Mouse (Mus musculus): ENCODE data around the gene Slco2a1. TPM values are rescaled to one million over a fixed set of nuclear protein-coding genes. Genes with fewer than 3 reads are reported as not detected.
"Not testable (repeated sequence)": the region's sequence is repeated elsewhere in the genome, so short reads cannot be mapped to it uniquely, and the experiment has no call there.

Gene Slco2a1
- polyA plus RNA-seq, 1 experiment from 2014 or later, result 7.0 TPM

- no peak overlapping the region for H3K4me2 ChIP-seq (ENCODE audit: low read length)
- no peaks in the 10 kb centered on the region for H3K36me3 ChIP-seq (ENCODE audit: control insufficient read depth, insufficient read depth, low read length)
- 0 out of 2 replicates have a peak, but pooled peaks cover 3% of the 10 kb centered on the region for H3K4me1 ChIP-seq (replicated peaks; ENCODE audit: control insufficient read depth, insufficient read depth, low read length)
- DNase-seq (ENCODE audit: low spot score), result no peak
- peak overlapping the region; percentile 51; the same call in 1 of the 2 replicates for H3K27ac ChIP-seq (ENCODE audit: low read depth)
- H3K9ac ChIP-seq (ENCODE audit: low read length), result no peak overlapping the region
- WGBS, result 58% methylated on average over 9 of the region's 9 CpGs
- no peaks in the 10 kb centered on the region for H3K27me3 ChIP-seq (replicated peaks; ENCODE audit: control insufficient read depth, insufficient read depth, low read length)
- H3K4me3 ChIP-seq (ENCODE audit: low read depth, low read length), result no peak overlapping the region
- peak; percentile 85 for ATAC-seq (replicated peaks; ENCODE audit: low FRiP score, low TSS enrichment, low read depth)
- no peaks in the 10 kb centered on the region for H3K9me3 ChIP-seq (ENCODE audit: control insufficient read depth, low read length)
Observed at GRCm38 (mm10) chr9:103090116-103090875, 101.8 kb downstream of the Slco2a1 start.

GRCm38 (mm10) chr9:103091039-103091883 lies 102.7 kb downstream of the Slco2a1 start:
- no peak; the same call in 1 of the 2 replicates for ATAC-seq (replicated peaks; ENCODE audit: low FRiP score, low TSS enrichment, low read depth)
- WGBS, result 80% methylated on average over 16 of the region's 16 CpGs
- no peak for DNase-seq (ENCODE audit: low spot score)
- 0 out of 2 replicates have a peak, but pooled peaks cover 3% of the 10 kb centered on the region for H3K4me1 ChIP-seq (replicated peaks; ENCODE audit: control insufficient read depth, insufficient read depth, low read length)
- H3K4me2 ChIP-seq (ENCODE audit: low read length), result no peak overlapping the region
- H3K36me3 ChIP-seq (ENCODE audit: control insufficient read depth, insufficient read depth, low read length), result no peaks in the 10 kb centered on the region
- peak overlapping the region; percentile 51; the same call in 1 of the 2 replicates for H3K27ac ChIP-seq (ENCODE audit: low read depth)
- H3K4me3 ChIP-seq (ENCODE audit: low read depth, low read length), result no peak overlapping the region
- H3K9me3 ChIP-seq (ENCODE audit: control insufficient read depth, low read length), result no peaks in the 10 kb centered on the region
- H3K27me3 ChIP-seq (replicated peaks; ENCODE audit: control insufficient read depth, insufficient read depth, low read length), result no peaks in the 10 kb centered on the region
- no peak overlapping the region for H3K9ac ChIP-seq (ENCODE audit: low read length)

GRCm38 (mm10) chr9:103092248-103092647 lies 103.7 kb downstream of the Slco2a1 start:
- DNase-seq (ENCODE audit: low spot score) (peak; percentile 90), ATAC-seq (replicated peaks; ENCODE audit: low FRiP score, low TSS enrichment, low read depth) (peak; percentile 71)
- Histone ChIP-seq H3K27me3 (replicated peaks; ENCODE audit: control insufficient read depth, insufficient read depth, low read length) (no peaks in the 10 kb centered on the region), H3K4me3 (ENCODE audit: low read depth, low read length) (peak overlapping the region; percentile 41), H3K27ac (ENCODE audit: low read depth) (no peak overlapping the region), H3K36me3 (ENCODE audit: control insufficient read depth, insufficient read depth, low read length) (no peaks in the 10 kb centered on the region), H3K4me2 (ENCODE audit: low read length) (peak overlapping the region; percentile 78), H3K9ac (ENCODE audit: low read length) (peak overlapping the region; percentile 39), H3K4me1 (replicated peaks; ENCODE audit: control insufficient read depth, insufficient read depth, low read length) (0 out of 2 replicates have a peak, but pooled peaks cover 3% of the 10 kb centered on the region), H3K9me3 (ENCODE audit: control insufficient read depth, low read length) (no peaks in the 10 kb centered on the region)
- WGBS, result under 1% methylated on average over 19 of the region's 19 CpGs

GRCm38 (mm10) chr9:103093681-103094080 lies 105.2 kb downstream of the Slco2a1 start:
- Histone ChIP-seq H3K9ac (ENCODE audit: low read length) (no peak overlapping the region), H3K4me1 (replicated peaks; ENCODE audit: control insufficient read depth, insufficient read depth, low read length) (0 out of 2 replicates have a peak, but pooled peaks cover 3% of the 10 kb centered on the region), H3K27ac (ENCODE audit: low read depth) (no peak overlapping the region), H3K4me3 (ENCODE audit: low read depth, low read length) (no peak overlapping the region), H3K36me3 (ENCODE audit: control insufficient read depth, insufficient read depth, low read length) (no peaks in the 10 kb centered on the region), H3K27me3 (replicated peaks; ENCODE audit: control insufficient read depth, insufficient read depth, low read length) (no peaks in the 10 kb centered on the region), H3K4me2 (ENCODE audit: low read length) (no peak overlapping the region), H3K9me3 (ENCODE audit: control insufficient read depth, low read length) (no peaks in the 10 kb centered on the region)
- WGBS, result 72% methylated on average over 3 of the region's 3 CpGs
- ATAC-seq (replicated peaks; ENCODE audit: low FRiP score, low TSS enrichment, low read depth) (no peak), DNase-seq (ENCODE audit: low spot score) (no peak)

- H3K4me2 ChIP-seq (ENCODE audit: low read length), result peak overlapping the region; percentile 31
- H3K27ac ChIP-seq (ENCODE audit: low read depth); H3K36me3 ChIP-seq (ENCODE audit: control insufficient read depth, insufficient read depth, low read length); H3K9ac ChIP-seq (ENCODE audit: low read length); H3K9me3 ChIP-seq (ENCODE audit: control insufficient read depth, low read length): not testable (repeated sequence)
- H3K4me3 ChIP-seq (ENCODE audit: low read depth, low read length), result peak overlapping the region; percentile 41
- ATAC-seq (replicated peaks; ENCODE audit: low FRiP score, low TSS enrichment, low read depth), result peak; percentile 61
- WGBS, result 22% methylated on average over 7 of the region's 14 CpGs
- peaks cover 11% of the 10 kb centered on the region for H3K4me1 ChIP-seq (replicated peaks; ENCODE audit: control insufficient read depth, insufficient read depth, low read length)
- peaks cover 35% of the 10 kb centered on the region for H3K27me3 ChIP-seq (replicated peaks; ENCODE audit: control insufficient read depth, insufficient read depth, low read length)
- DNase-seq (ENCODE audit: low spot score), result peak; percentile 84
Observed at GRCm38 (mm10) chr9:103108341-103108798, 119.9 kb downstream of the Slco2a1 start.

GRCm38 (mm10) chr9:103108943-103109670 lies 120.6 kb downstream of the Slco2a1 start:
- Histone ChIP-seq H3K4me2 (ENCODE audit: low read length) (peak overlapping the region; percentile 71), H3K4me3 (ENCODE audit: low read depth, low read length) (peak overlapping the region; percentile 46), H3K27ac (ENCODE audit: low read depth) (no peak overlapping the region), H3K9me3 (ENCODE audit: control insufficient read depth, low read length) (no peaks in the 10 kb centered on the region), H3K36me3 (ENCODE audit: control insufficient read depth, insufficient read depth, low read length) (no peaks in the 10 kb centered on the region), H3K9ac (ENCODE audit: low read length) (peak overlapping the region; percentile 47; the same call in 1 of the 2 replicates), H3K4me1 (replicated peaks; ENCODE audit: control insufficient read depth, insufficient read depth, low read length) (peaks cover 11% of the 10 kb centered on the region), H3K27me3 (replicated peaks; ENCODE audit: control insufficient read depth, insufficient read depth, low read length) (peaks cover 42% of the 10 kb centered on the region)
- WGBS, result 23% methylated on average over 18 of the region's 18 CpGs
- ATAC-seq (replicated peaks; ENCODE audit: low FRiP score, low TSS enrichment, low read depth) (no peak), DNase-seq (ENCODE audit: low spot score) (peak; percentile 62)

GRCm38 (mm10) chr9:103109911-103110310 lies 121.4 kb downstream of the Slco2a1 start:
- WGBS, result 60% methylated on average over 2 of the region's 2 CpGs
- Histone ChIP-seq H3K36me3 (ENCODE audit: control insufficient read depth, insufficient read depth, low read length) (no peaks in the 10 kb centered on the region), H3K4me2 (ENCODE audit: low read length) (no peak overlapping the region), H3K4me1 (replicated peaks; ENCODE audit: control insufficient read depth, insufficient read depth, low read length) (peaks cover 11% of the 10 kb centered on the region), H3K4me3 (ENCODE audit: low read depth, low read length) (no peak overlapping the region), H3K27me3 (replicated peaks; ENCODE audit: control insufficient read depth, insufficient read depth, low read length) (peaks cover 46% of the 10 kb centered on the region), H3K9ac (ENCODE audit: low read length) (no peak overlapping the region), H3K27ac (ENCODE audit: low read depth) (no peak overlapping the region), H3K9me3 (ENCODE audit: control insufficient read depth, low read length) (no peaks in the 10 kb centered on the region)
- DNase-seq (ENCODE audit: low spot score) (no peak), ATAC-seq (replicated peaks; ENCODE audit: low FRiP score, low TSS enrichment, low read depth) (no peak)

All from intestine, embryonic 14.5 days (tissue).